Mouse (Mus musculus): Measurements from ENCODE around the gene Llph.

DNA sequence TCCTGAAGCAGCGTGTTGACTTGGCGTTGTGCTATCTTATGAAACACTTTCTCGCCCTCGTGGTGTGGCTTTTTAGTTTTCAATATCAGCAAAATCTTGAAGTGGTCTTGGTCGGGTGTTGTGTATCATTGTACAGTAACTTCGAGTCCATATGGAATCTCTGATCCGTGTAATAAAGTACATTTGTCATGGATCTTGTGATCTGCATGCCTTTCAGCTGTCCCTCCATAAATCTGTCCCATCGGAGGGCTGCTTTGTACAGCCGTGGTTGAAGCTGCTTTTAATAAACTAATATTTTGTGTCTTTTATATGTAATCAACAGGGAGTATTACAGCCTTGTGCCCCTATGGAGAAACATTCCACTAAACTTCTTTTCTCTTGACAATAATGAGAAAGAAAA, 10.0 kb downstream of the Llph start:
- TF ChIP-seq MAFK (IDR thresholded peaks at IDR 0.05; ENCODE audit: insufficient read depth, low read depth, low read length) (no peak), ZNF384 (IDR thresholded peaks at IDR 0.05; ENCODE audit: low read depth, low read length) (no peak), ZC3H11A (IDR thresholded peaks at IDR 0.05; ENCODE audit: borderline replicate concordance, low read depth, low read length) (no peak)

All from ES-E14 (cell line).